Comparison of ENCODE assay signal across 8 mouse cellular contexts in genomic region chr4:151043281-151043680, GRCm38 (mm10). TPM values are rescaled to one million over a fixed set of nuclear protein-coding genes. Genes with fewer than 3 reads are reported as not detected.
A peak's percentile ranks its signal among the peaks of the same experiment; 100 is the strongest.
DNase-seq lines count a peak whose midpoint lies in the region; ATAC-seq lines count a peak whose summit lies in the region.

No protein-coding gene starts in this region.

- H3K27ac ChIP-seq in embryonic facial prominence, embryonic 12.5 days: no peak overlapping the region
- H3K27ac ChIP-seq in midbrain, embryonic 10.5 days (replicated peaks): no peak overlapping the region

- H3K4me1 ChIP-seq in embryonic facial prominence, embryonic 12.5 days: peaks cover 2% of the 10 kb centered on the region; the same call in 1 of the 2 replicates
- H3K4me1 ChIP-seq in midbrain, embryonic 10.5 days: peaks cover 19% of the 10 kb centered on the region

- intact Hi-C loops in heart, postnatal 14 days (cut with DNase I): no loop called here

- H3K4me2 ChIP-seq in embryonic facial prominence, embryonic 12.5 days (replicated peaks): peak overlapping the region; percentile 97

- H3K36me3 ChIP-seq in embryonic facial prominence, embryonic 12.5 days: peaks cover 15% of the 10 kb centered on the region
- peaks cover 19% of the 10 kb centered on the region for H3K36me3 ChIP-seq in midbrain, embryonic 10.5 days

- WGBS in embryonic facial prominence, embryonic 12.5 days: 44% methylated on average over 5 of the region's 5 CpGs
- 57% methylated on average over 5 of the region's 5 CpGs for WGBS in midbrain, embryonic 10.5 days

- no peaks in the 10 kb centered on the region for H3K9me3 ChIP-seq in embryonic facial prominence, embryonic 12.5 days
- H3K9me3 ChIP-seq in midbrain, embryonic 10.5 days (replicated peaks): no peaks in the 10 kb centered on the region

- no peak for ATAC-seq in embryonic facial prominence, embryonic 12.5 days (ENCODE audit: insufficient number of reproducible peaks, insufficient read depth, low FRiP score, low TSS enrichment)

- H3K9ac ChIP-seq in embryonic facial prominence, embryonic 12.5 days: no peak overlapping the region

- DNase-seq in cerebellum, adult 11-12 months: peak; percentile 47
- DNase-seq in cerebellum, postnatal 4 days (ENCODE audit: low spot score in 2 of 2): no peak
- peak; percentile 36 to 37 for DNase-seq in heart, postnatal 14 days
- DNase-seq in kidney, postnatal 4 days: peak; percentile 18 to 40
- DNase-seq in midbrain, embryonic 10.5 days (ENCODE audit: low spot score): no peak
- no peak for DNase-seq in left cerebral cortex, adult 8-10 months (ENCODE audit: low spot score in 2 of 2)
- no peak for DNase-seq in layer of hippocampus, adult 9-10 months (ENCODE audit: low spot score)

- no peaks in the 10 kb centered on the region for H3K27me3 ChIP-seq in embryonic facial prominence, embryonic 12.5 days
- peaks cover 17% of the 10 kb centered on the region; the same call in 1 of the 2 replicates for H3K27me3 ChIP-seq in midbrain, embryonic 10.5 days (ENCODE audit: low read depth, poor library complexity, severe bottlenecking)

- peak overlapping the region; percentile 59; the same call in 1 of the 2 replicates for H3K4me3 ChIP-seq in embryonic facial prominence, embryonic 12.5 days
- peak overlapping the region; percentile 75 for H3K4me3 ChIP-seq in midbrain, embryonic 10.5 days

RNA-seq across cellular contexts. Expression of gene Per3, which starts 1.2 kb away (rescaled TPM):
- 6.8 and 8.1 TPM in 2 replicates for polyA plus RNA-seq in embryonic facial prominence, embryonic 12.5 days (2016; fragmentation: Nextera tagmentation; extraction: Ambion mirVana)
- 10 to 100 TPM; 11.8 to 16.3 TPM for total RNA-seq in heart, postnatal 14 days (2021)
- polyA plus RNA-seq in midbrain, embryonic 10.5 days (2016; fragmentation: Nextera tagmentation; extraction: Ambion mirVana): 5.8 and 6.2 TPM in 2 replicates
- 10 to 100 TPM; 32.3 to 36.5 (median 34.3) TPM for total RNA-seq in left cerebral cortex, adult 8-10 months (2022)

RNA-seq across cellular contexts. Expression of gene Vamp3, which starts 14.5 kb away (rescaled TPM):
- polyA plus RNA-seq in embryonic facial prominence, embryonic 12.5 days (2016; fragmentation: Nextera tagmentation; extraction: Ambion mirVana): 103 and 111 TPM in 2 replicates
- 10 to 100 TPM; 73.1 to 78.0 TPM for total RNA-seq in heart, postnatal 14 days (2021)
- 122 and 131 TPM in 2 replicates for polyA plus RNA-seq in midbrain, embryonic 10.5 days (2016; fragmentation: Nextera tagmentation; extraction: Ambion mirVana)
- total RNA-seq in left cerebral cortex, adult 8-10 months (2022): 10 to 100 TPM; 31.8 to 33.6 (median 32.6) TPM

RNA-seq across cellular contexts. Expression of gene Gm13090, which starts 46.1 kb away (rescaled TPM):
- not detected in 2 replicates for polyA plus RNA-seq in embryonic facial prominence, embryonic 12.5 days (2016; fragmentation: Nextera tagmentation; extraction: Ambion mirVana)
- not detected for total RNA-seq in heart, postnatal 14 days (2021)
- polyA plus RNA-seq in midbrain, embryonic 10.5 days (2016; fragmentation: Nextera tagmentation; extraction: Ambion mirVana): not detected in 2 replicates
- not detected for total RNA-seq in left cerebral cortex, adult 8-10 months (2022)

RNA-seq across cellular contexts. Expression of gene Uts2, which starts 46.4 kb away (rescaled TPM):
- polyA plus RNA-seq in embryonic facial prominence, embryonic 12.5 days (2016; fragmentation: Nextera tagmentation; extraction: Ambion mirVana): not detected in 2 replicates
- total RNA-seq in heart, postnatal 14 days (2021): not detected
- not detected in 2 replicates for polyA plus RNA-seq in midbrain, embryonic 10.5 days (2016; fragmentation: Nextera tagmentation; extraction: Ambion mirVana)
- total RNA-seq in left cerebral cortex, adult 8-10 months (2022): not detected

Comparison
In these comparisons a context has a peak if more than half of its experiments do, and no peak if none do; other contexts are left out.
1. DNase-seq: peak in cerebellum, adult 11-12 months (single experiment), heart, postnatal 14 days (2 of 2) and kidney, postnatal 4 days (2 of 2); none in cerebellum, postnatal 4 days (0 of 2), midbrain, embryonic 10.5 days (single experiment), left cerebral cortex, adult 8-10 months (0 of 2) and layer of hippocampus, adult 9-10 months (single experiment).